Mouse (Mus musculus) kidney, embryonic 16.5 days (tissue): ENCODE measurements around the gene Pim1. TPM values are rescaled to one million over a fixed set of nuclear protein-coding genes. Genes with fewer than 3 reads are reported as not detected.

Experiments
- ATAC-seq: fragments of 200-750 bp; cut with Nextera tagmentation; 2 replicates; pipeline ENCODE4 v1.8.0; 2017; ENCODE audit warnings: moderate TSS enrichment; ENCODE audit not compliant: low FRiP score, low TSS enrichment
- H3K27ac ChIP-seq: fragments of 300-500 bp; sonication (generic); 2 replicates; pipeline ENCODE4 v1.5.1; 2014; ENCODE audit warnings: low read length
- H3K27me3 ChIP-seq: fragments of 300-500 bp; sonication (generic); 2 replicates; pipeline ENCODE4 v1.6.1; 2014; ENCODE audit warnings: low read length, control low read depth, mixed read lengths; ENCODE audit not compliant: insufficient read depth
- H3K36me3 ChIP-seq: fragments of 300-500 bp; sonication (generic); 2 replicates; pipeline ENCODE4 v1.6.1; 2014; ENCODE audit warnings: low read length, control low read depth, mixed read lengths; ENCODE audit not compliant: insufficient read depth
- H3K4me1 ChIP-seq: fragments of 300-500 bp; sonication (generic); 2 replicates; pipeline ENCODE4 v1.6.1; 2014; ENCODE audit warnings: low read length, control low read depth, mixed read lengths; ENCODE audit not compliant: insufficient read depth
- H3K4me2 ChIP-seq: fragments of 300-500 bp; sonication (generic); replicated peaks from 2 replicates; pipeline ENCODE4 v1.6.1; 2014; ENCODE audit warnings: low read depth, low read length
- H3K4me3 ChIP-seq: fragments of 300-500 bp; sonication (generic); 2 replicates; pipeline ENCODE4 v1.5.1; 2014; ENCODE audit warnings: mild to moderate bottlenecking, low read length
- H3K9ac ChIP-seq: fragments of 300-500 bp; sonication (generic); replicated peaks from 2 replicates; pipeline ENCODE4 v1.6.1; 2014; ENCODE audit warnings: low read length
- H3K9me3 ChIP-seq: fragments of 300-500 bp; sonication (generic); 2 replicates; pipeline ENCODE4 v1.6.1; 2016; ENCODE audit warnings: low read length, control low read depth
- WGBS: fragments of 180-500 bp; shearing (Covaris S2); extraction: QIAGEN DNeasy Blood & Tissue Kit; methylation state at CpG from one replicate; pipeline ENCODE4 v1.1.7; 2014; 5-methylcytosine and 5-hydroxymethylcytosine counted together
- polyA plus RNA-seq: library from polyadenylated mRNA; unstranded; fragments of >200 nt; fragmentation: Nextera tagmentation; extraction: Ambion mirVana; gene quantifications from 2 replicates; pipeline ENCODE4 v1.2.1, GENCODE M21; 2015

Gene Pim1
- polyA plus RNA-seq: 12.5 and 14.5 TPM in 2 replicates

GRCm38 (mm10) chr17:29490713-29491581 is at the start of gene Pim1:
Gene Pim1 (plus strand): TSS chr17:29490753.
- Histone ChIP-seq H3K36me3 (peaks cover 12% of the 10 kb centered on the region; the same call in 1 of the 2 replicates), H3K27me3 (no peaks in the 10 kb centered on the region), H3K27ac (peak within 1 kb of the TSS; percentile 91), H3K4me3 (peak within 1 kb of the TSS; percentile 98), H3K4me1 (peaks cover 18% of the 10 kb centered on the region), H3K9ac (peak within 1 kb of the TSS; percentile 91), H3K4me2 (peak within 1 kb of the TSS; percentile 84), H3K9me3 (no peaks in the 10 kb centered on the region)
- peak; percentile 79 for ATAC-seq
- under 1% methylated on average over 64 of the region's 99 CpGs for WGBS

- no peaks in the 10 kb centered on the region for H3K36me3 ChIP-seq
- no peak overlapping the region for H3K9ac ChIP-seq
- H3K4me3 ChIP-seq: no peak overlapping the region
- H3K4me1 ChIP-seq: peaks cover 35% of the 10 kb centered on the region
- H3K9me3 ChIP-seq: no peaks in the 10 kb centered on the region
- H3K27ac ChIP-seq: no peak overlapping the region
- no peak overlapping the region for H3K4me2 ChIP-seq
- WGBS: 80% methylated on average over 4 of the region's 4 CpGs
- H3K27me3 ChIP-seq: no peaks in the 10 kb centered on the region
- ATAC-seq: no peak
Observed at GRCm38 (mm10) chr17:29441562-29441961, 49.0 kb upstream of the Pim1 start.

GRCm38 (mm10) chr17:29442131-29442557 is 48.4 kb upstream of the Pim1 start:
- Histone ChIP-seq H3K4me1 (peaks cover 30% of the 10 kb centered on the region), H3K27ac (no peak overlapping the region), H3K27me3 (no peaks in the 10 kb centered on the region), H3K4me3 (no peak overlapping the region), H3K9me3 (no peaks in the 10 kb centered on the region), H3K4me2 (no peak overlapping the region), H3K9ac (no peak overlapping the region), H3K36me3 (no peaks in the 10 kb centered on the region)
- 54% methylated on average over 7 of the region's 7 CpGs for WGBS
- no peak for ATAC-seq

GRCm38 (mm10) chr17:29443724-29444123 is 46.8 kb upstream of the Pim1 start:
- Histone ChIP-seq H3K36me3 (no peaks in the 10 kb centered on the region), H3K9me3 (no peaks in the 10 kb centered on the region), H3K4me3 (no peak overlapping the region), H3K9ac (no peak overlapping the region), H3K4me1 (peaks cover 17% of the 10 kb centered on the region), H3K4me2 (no peak overlapping the region), H3K27ac (no peak overlapping the region), H3K27me3 (no peaks in the 10 kb centered on the region)
- ATAC-seq: no peak
- WGBS: 72% methylated on average over 4 of the region's 4 CpGs

- peaks cover 15% of the 10 kb centered on the region for H3K4me1 ChIP-seq
- no peak overlapping the region for H3K4me2 ChIP-seq
- H3K4me3 ChIP-seq: no peak overlapping the region
- H3K9ac ChIP-seq: no peak overlapping the region
- H3K27ac ChIP-seq: no peak overlapping the region
- no peaks in the 10 kb centered on the region for H3K36me3 ChIP-seq
- no peak for ATAC-seq
- no peaks in the 10 kb centered on the region for H3K27me3 ChIP-seq
- WGBS: 17% methylated on average over 8 of the region's 8 CpGs
- no peaks in the 10 kb centered on the region for H3K9me3 ChIP-seq
Observed at GRCm38 (mm10) chr17:29445072-29445471, 45.5 kb upstream of the Pim1 start.

GRCm38 (mm10) chr17:29447323-29447722 is 43.2 kb upstream of the Pim1 start:
- Histone ChIP-seq H3K36me3 (no peaks in the 10 kb centered on the region), H3K9me3 (no peaks in the 10 kb centered on the region), H3K4me1 (peaks cover 29% of the 10 kb centered on the region), H3K4me3 (no peak overlapping the region), H3K27ac (no peak overlapping the region), H3K4me2 (no peak overlapping the region), H3K9ac (no peak overlapping the region), H3K27me3 (no peaks in the 10 kb centered on the region)
- WGBS: 56% methylated on average over 3 of the region's 3 CpGs
- no peak for ATAC-seq

GRCm38 (mm10) chr17:29448055-29448454 is 42.5 kb upstream of the Pim1 start:
- Histone ChIP-seq H3K9ac (no peak overlapping the region), H3K4me3 (no peak overlapping the region), H3K4me2 (no peak overlapping the region), H3K4me1 (peaks cover 29% of the 10 kb centered on the region), H3K36me3 (no peaks in the 10 kb centered on the region), H3K27me3 (no peaks in the 10 kb centered on the region), H3K27ac (no peak overlapping the region), H3K9me3 (no peaks in the 10 kb centered on the region)
- WGBS: 64% methylated on average over 8 of the region's 8 CpGs
- ATAC-seq: no peak

GRCm38 (mm10) chr17:29448561-29448960 is 42.0 kb upstream of the Pim1 start:
- ATAC-seq: no peak
- H3K9ac ChIP-seq: no peak overlapping the region
- H3K27ac ChIP-seq: no peak overlapping the region
- H3K36me3 ChIP-seq: no peaks in the 10 kb centered on the region
- H3K4me2 ChIP-seq: no peak overlapping the region
- H3K4me1 ChIP-seq: peaks cover 29% of the 10 kb centered on the region
- 58% methylated on average over 2 of the region's 2 CpGs for WGBS
- H3K9me3 ChIP-seq: no peaks in the 10 kb centered on the region
- H3K27me3 ChIP-seq: no peaks in the 10 kb centered on the region
- H3K4me3 ChIP-seq: no peak overlapping the region

- WGBS: 5% methylated on average over 34 of the region's 34 CpGs
- Histone ChIP-seq H3K9me3 (no peaks in the 10 kb centered on the region), H3K4me3 (peak overlapping the region; percentile 12; the same call in 1 of the 2 replicates), H3K4me2 (peak overlapping the region; percentile 45), H3K9ac (peak overlapping the region; percentile 52), H3K27me3 (no peaks in the 10 kb centered on the region), H3K4me1 (peaks cover 19% of the 10 kb centered on the region), H3K36me3 (no peaks in the 10 kb centered on the region), H3K27ac (peak overlapping the region; percentile 85)
- peak; percentile 81 for ATAC-seq
Observed at GRCm38 (mm10) chr17:29450899-29451840, 39.4 kb upstream of the Pim1 start.
